Mouse (Mus musculus) forebrain, embryonic 11.5 days (tissue): Measurements from ENCODE around the gene Spaca3. TPM values are rescaled to one million over a fixed set of nuclear protein-coding genes. Genes with fewer than 3 reads are reported as not detected.
A peak's percentile ranks its signal among the peaks of the same experiment; 100 is the strongest.

ENCODE experiments used
- ATAC-seq: fragments of 200-750 bp; cut with Nextera tagmentation; replicated peaks from 2 replicates; pipeline ENCODE4 v1.8.0; 2017; ENCODE audit warnings: moderate TSS enrichment; ENCODE audit not compliant: low FRiP score
- DNase-seq: peaks from one replicate; pipeline ENCODE4 v3.0.0-alpha.2; 2017; ENCODE audit warnings: low spot score
- H3K27ac ChIP-seq: fragments of 300-500 bp; sonication (generic); 2 replicates; pipeline ENCODE4 v1.5.1; 2014; ENCODE audit warnings: low read depth, low read length
- H3K27me3 ChIP-seq: fragments of 300-500 bp; sonication (generic); 2 replicates; pipeline ENCODE4 v1.6.1; 2014; ENCODE audit warnings: mild to moderate bottlenecking, low read length, mixed read lengths; ENCODE audit not compliant: control insufficient read depth, insufficient read depth
- H3K36me3 ChIP-seq: fragments of 300-500 bp; sonication (generic); 2 replicates; pipeline ENCODE4 v1.6.1; 2014; ENCODE audit warnings: mild to moderate bottlenecking, low read length, moderate library complexity, mixed read lengths; ENCODE audit not compliant: control insufficient read depth, insufficient read depth
- H3K4me1 ChIP-seq: fragments of 300-500 bp; sonication (generic); replicated peaks from 2 replicates; pipeline ENCODE4 v1.6.1; 2014; ENCODE audit warnings: low read length, mixed read lengths; ENCODE audit not compliant: control insufficient read depth, insufficient read depth
- H3K4me2 ChIP-seq: fragments of 300-500 bp; sonication (generic); 2 replicates; pipeline ENCODE4 v1.6.1; 2014; ENCODE audit warnings: low read depth, mild to moderate bottlenecking, low read length, moderate library complexity, mixed read lengths; ENCODE audit not compliant: severe bottlenecking
- H3K4me3 ChIP-seq: fragments of 300-500 bp; sonication (generic); 2 replicates; pipeline ENCODE4 v1.5.1; 2014; ENCODE audit warnings: low read depth, low read length
- H3K9ac ChIP-seq: fragments of 300-500 bp; sonication (generic); 2 replicates; pipeline ENCODE4 v1.6.1; 2014; ENCODE audit warnings: low read length
- H3K9me3 ChIP-seq: fragments of 300-500 bp; sonication (generic); 2 replicates; pipeline ENCODE4 v1.6.1; 2016; ENCODE audit warnings: low read length, mixed read lengths; ENCODE audit not compliant: control insufficient read depth
- WGBS: fragments of 180-500 bp; shearing (Covaris S2); extraction: QIAGEN DNeasy Blood & Tissue Kit; methylation state at CpG from one replicate; pipeline ENCODE4 v1.1.7; 2014; 5-methylcytosine and 5-hydroxymethylcytosine counted together
- polyA plus RNA-seq: library from polyadenylated mRNA; unstranded; fragments of >200 nt; fragmentation: Nextera tagmentation; extraction: Ambion mirVana; gene quantifications from 2 replicates; pipeline ENCODE4 v1.2.1, GENCODE M21; 2014

Spaca3 gene
- polyA plus RNA-seq, 1 experiment from 2014 or later = not detected

DNA sequence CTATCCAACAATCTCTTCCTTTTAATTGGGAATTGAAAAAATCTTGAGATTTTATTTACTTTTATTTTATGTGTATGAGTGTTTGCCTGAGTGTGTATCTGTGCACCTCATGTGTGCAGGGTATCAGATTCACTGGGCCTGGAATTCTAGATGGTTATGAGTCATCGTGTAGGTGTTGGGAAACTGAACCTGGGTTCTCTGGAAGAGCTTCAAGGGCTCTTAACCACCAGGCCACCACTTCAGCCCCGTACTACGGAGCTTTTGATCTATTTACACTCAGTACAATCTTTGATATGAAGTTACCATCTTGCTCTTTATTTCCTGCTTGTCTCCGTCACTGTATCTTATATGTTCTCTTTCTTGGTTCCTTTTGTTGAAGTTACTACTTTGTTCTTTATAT, 42.4 kb downstream of the Spaca3 start:
- Histone ChIP-seq H3K27me3 (no peaks in the 10 kb centered on the region), H3K4me1 (no peaks in the 10 kb centered on the region), H3K36me3 (no peaks in the 10 kb centered on the region), H3K4me3 (no peak overlapping the region), H3K4me2 (no peak overlapping the region), H3K9me3 (no peaks in the 10 kb centered on the region), H3K27ac (no peak overlapping the region), H3K9ac (no peak overlapping the region)
- ATAC-seq = no peak
- 91% methylated on average over 4 of the region's 4 CpGs for WGBS
- no peak for DNase-seq

GRCm38 (mm10) chr11:80902664-80903063, 44.5 kb downstream of the Spaca3 start:
- Histone ChIP-seq H3K27me3 (no peaks in the 10 kb centered on the region), H3K4me1 (no peaks in the 10 kb centered on the region), H3K27ac (no peak overlapping the region), H3K9ac (no peak overlapping the region), H3K36me3 (no peaks in the 10 kb centered on the region), H3K4me3 (no peak overlapping the region), H3K4me2 (no peak overlapping the region), H3K9me3 (no peaks in the 10 kb centered on the region)
- WGBS = 75% methylated on average over 7 of the region's 7 CpGs
- DNase-seq = no peak
- no peak for ATAC-seq

DNA sequence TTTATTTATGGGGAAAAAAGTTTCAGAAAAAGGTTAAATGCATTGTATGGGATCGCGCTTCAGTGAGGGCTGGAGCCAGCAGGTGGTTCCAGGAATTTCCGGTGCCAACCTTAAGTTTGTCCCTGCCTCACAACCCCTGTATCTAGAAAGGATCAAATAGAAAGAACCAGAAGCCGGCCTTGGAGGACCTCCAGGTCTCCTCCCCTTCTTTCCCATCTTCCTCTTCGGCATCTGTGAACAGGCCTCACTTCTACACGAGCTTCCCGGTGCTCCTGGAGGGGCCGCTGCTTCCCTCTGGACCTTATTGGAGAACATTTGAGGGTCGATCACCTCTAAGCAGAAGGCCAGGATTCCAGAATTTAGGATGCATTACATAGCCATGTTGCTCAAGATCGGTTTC, 45.3 kb downstream of the Spaca3 start:
- H3K9ac ChIP-seq = no peak overlapping the region
- ATAC-seq = no peak
- no peaks in the 10 kb centered on the region for H3K27me3 ChIP-seq
- WGBS = 92% methylated on average over 10 of the region's 10 CpGs
- no peaks in the 10 kb centered on the region for H3K36me3 ChIP-seq
- no peak overlapping the region for H3K27ac ChIP-seq
- H3K4me1 ChIP-seq = no peaks in the 10 kb centered on the region
- H3K4me3 ChIP-seq = no peak overlapping the region
- no peak overlapping the region for H3K4me2 ChIP-seq
- H3K9me3 ChIP-seq = no peaks in the 10 kb centered on the region
- no peak for DNase-seq

DNA sequence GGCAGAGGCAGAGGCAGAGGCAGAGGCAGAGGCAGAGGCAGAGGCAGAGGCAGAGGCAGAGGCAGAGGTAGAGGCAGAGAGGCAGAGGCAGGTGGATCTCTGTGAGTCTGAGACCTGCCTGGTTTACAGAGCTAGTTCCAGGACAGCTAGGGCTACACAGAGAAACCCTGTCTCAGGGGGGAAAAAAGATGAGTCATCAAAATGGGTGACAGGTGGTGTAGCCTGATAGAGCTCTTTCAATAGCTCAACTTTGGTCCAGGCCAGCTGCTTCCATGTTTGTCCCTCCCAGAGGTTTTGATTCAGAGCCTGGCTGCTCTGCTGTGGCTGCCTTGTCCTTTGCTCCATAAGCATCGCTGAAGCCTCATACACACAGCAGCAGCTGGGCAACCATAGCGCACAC, 46.4 kb downstream of the Spaca3 start:
- H3K36me3 ChIP-seq = no peaks in the 10 kb centered on the region
- no peak overlapping the region for H3K4me2 ChIP-seq
- no peak overlapping the region for H3K27ac ChIP-seq
- no peaks in the 10 kb centered on the region for H3K4me1 ChIP-seq
- H3K4me3 ChIP-seq = no peak overlapping the region
- 90% methylated on average over 2 of the region's 2 CpGs for WGBS
- ATAC-seq (no peak), DNase-seq (no peak)
- no peaks in the 10 kb centered on the region for H3K27me3 ChIP-seq
- H3K9ac ChIP-seq = no peak overlapping the region
- no peaks in the 10 kb centered on the region for H3K9me3 ChIP-seq

DNA sequence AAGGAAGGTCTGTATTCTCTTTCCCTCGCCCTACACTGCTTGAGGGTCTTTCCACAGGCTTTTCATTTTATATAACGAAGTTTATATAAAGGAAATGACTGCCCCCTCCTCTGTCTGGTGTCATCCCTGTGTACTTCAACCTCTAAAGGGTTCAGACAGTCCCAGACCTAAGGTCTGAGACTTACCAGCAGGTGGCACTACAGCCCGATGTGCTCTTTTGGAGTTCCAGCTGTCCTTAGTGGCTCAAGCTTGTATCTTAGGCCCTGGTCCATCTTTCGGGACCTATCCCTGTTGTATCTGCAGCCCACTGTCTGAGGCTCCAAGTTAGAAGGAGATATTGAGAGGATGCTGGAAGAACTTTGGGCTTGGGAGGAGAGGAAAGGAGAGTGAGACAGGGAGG, 48.3 kb downstream of the Spaca3 start:
- no peak for ATAC-seq
- H3K4me2 ChIP-seq = no peak overlapping the region
- H3K9ac ChIP-seq = no peak overlapping the region
- H3K27me3 ChIP-seq = no peaks in the 10 kb centered on the region
- peak; percentile 71 for DNase-seq
- H3K27ac ChIP-seq = no peak overlapping the region
- H3K4me3 ChIP-seq = no peak overlapping the region
- WGBS = 39% methylated on average over 4 of the region's 4 CpGs
- no peaks in the 10 kb centered on the region for H3K4me1 ChIP-seq
- H3K9me3 ChIP-seq = no peaks in the 10 kb centered on the region
- no peaks in the 10 kb centered on the region for H3K36me3 ChIP-seq

GRCm38 (mm10) chr11:80907820-80908219, 49.7 kb downstream of the Spaca3 start:
- Histone ChIP-seq H3K4me3 (no peak overlapping the region), H3K27me3 (no peaks in the 10 kb centered on the region), H3K9me3 (no peaks in the 10 kb centered on the region), H3K4me1 (no peaks in the 10 kb centered on the region), H3K4me2 (no peak overlapping the region), H3K27ac (no peak overlapping the region), H3K36me3 (no peaks in the 10 kb centered on the region), H3K9ac (no peak overlapping the region)
- ATAC-seq (no peak), DNase-seq (no peak)
- WGBS = 92% methylated on average over 6 of the region's 6 CpGs

- no peaks in the 10 kb centered on the region for H3K36me3 ChIP-seq
- no peaks in the 10 kb centered on the region for H3K27me3 ChIP-seq
- H3K9me3 ChIP-seq = no peaks in the 10 kb centered on the region
- no peaks in the 10 kb centered on the region for H3K4me1 ChIP-seq
- 81% methylated on average over 5 of the region's 5 CpGs for WGBS
- DNase-seq (no peak), ATAC-seq (no peak)
- no peak overlapping the region for H3K4me3 ChIP-seq
- H3K27ac ChIP-seq = no peak overlapping the region
- H3K9ac ChIP-seq = no peak overlapping the region
- no peak overlapping the region for H3K4me2 ChIP-seq
These were observed 54.6 kb downstream of the Spaca3 start for GRCm38 (mm10) chr11:80912721-80913120.

DNA sequence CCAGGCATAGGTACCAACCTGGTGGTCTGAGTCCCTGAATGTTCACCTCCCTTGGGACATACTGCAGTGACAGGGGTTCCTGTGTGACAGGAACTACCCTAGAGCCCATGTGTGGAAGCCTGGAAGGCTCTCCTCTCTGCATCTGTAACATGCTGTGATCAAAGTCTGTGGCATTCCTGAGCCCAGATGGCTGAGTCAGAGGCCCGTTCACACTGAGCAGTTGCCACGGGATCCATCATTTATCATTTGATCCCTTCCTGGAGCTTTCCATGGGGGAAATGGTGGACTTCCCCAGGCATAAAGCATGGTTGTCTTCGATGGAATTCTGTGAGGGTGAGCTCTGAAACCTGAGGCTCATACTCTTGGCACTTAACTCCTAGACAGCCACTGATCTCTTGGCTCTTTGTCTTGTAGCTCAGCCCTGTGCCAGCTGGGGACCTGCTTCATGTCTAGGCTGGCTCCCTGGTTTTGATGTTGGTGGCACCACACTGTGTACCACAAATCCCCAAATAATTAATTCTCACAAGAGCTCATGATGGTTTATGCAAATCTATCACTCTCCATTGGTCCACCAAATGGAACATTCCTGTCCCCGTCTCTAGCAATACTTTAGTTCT, 55.4 kb downstream of the Spaca3 start:
- no peaks in the 10 kb centered on the region for H3K4me1 ChIP-seq
- DNase-seq (no peak), ATAC-seq (no peak)
- H3K9me3 ChIP-seq = no peaks in the 10 kb centered on the region
- H3K27ac ChIP-seq = no peak overlapping the region
- H3K27me3 ChIP-seq = no peaks in the 10 kb centered on the region
- H3K36me3 ChIP-seq = no peaks in the 10 kb centered on the region
- H3K4me2 ChIP-seq = no peak overlapping the region
- 69% methylated on average over 4 of the region's 4 CpGs for WGBS
- H3K9ac ChIP-seq = no peak overlapping the region
- no peak overlapping the region for H3K4me3 ChIP-seq
